Mouse (Mus musculus) heart, postnatal 0 days (tissue): ENCODE measurements around the gene Esam. TPM values are rescaled to one million over a fixed set of nuclear protein-coding genes. Genes with fewer than 3 reads are reported as not detected.

Experiments
- ATAC-seq: fragments of 200-750 bp; cut with Nextera tagmentation; 2 replicates; pipeline ENCODE4 v1.8.0; 2017; ENCODE audit warnings: low read depth, moderate number of reproducible peaks, moderate library complexity; ENCODE audit not compliant: insufficient read depth
- DNase-seq: peaks from one replicate; pipeline ENCODE4 v3.0.0-alpha.2; 2016; ENCODE audit warnings: low spot score
- H3K27ac ChIP-seq: fragments of 300-500 bp; sonication (generic); 2 replicates; pipeline ENCODE4 v1.5.1; 2014; ENCODE audit warnings: low read depth, mild to moderate bottlenecking
- H3K27me3 ChIP-seq: fragments of 300-500 bp; sonication (generic); 2 replicates; pipeline ENCODE4 v1.6.1; 2014; ENCODE audit warnings: low read length, mixed read lengths; ENCODE audit not compliant: control insufficient read depth, insufficient read depth
- H3K36me3 ChIP-seq: fragments of 300-500 bp; sonication (generic); replicated peaks from 2 replicates; pipeline ENCODE4 v1.6.1; 2014; ENCODE audit warnings: low read length, mixed read lengths; ENCODE audit not compliant: control insufficient read depth, insufficient read depth
- H3K4me1 ChIP-seq: fragments of 300-500 bp; sonication (generic); 2 replicates; pipeline ENCODE4 v1.6.1; 2014; ENCODE audit warnings: antibody characterized with exemption; ENCODE audit not compliant: control insufficient read depth, insufficient read depth
- H3K4me2 ChIP-seq: fragments of 300-500 bp; sonication (generic); 2 replicates; pipeline ENCODE4 v1.6.1; 2014; ENCODE audit warnings: low read depth, mild to moderate bottlenecking, low read length, moderate library complexity
- H3K4me3 ChIP-seq: fragments of 300-500 bp; sonication (generic); 2 replicates; pipeline ENCODE4 v1.5.1; 2014; ENCODE audit warnings: low read depth, low read length
- H3K9ac ChIP-seq: fragments of 300-500 bp; sonication (generic); replicated peaks from 2 replicates; pipeline ENCODE4 v1.6.1; 2014; ENCODE audit warnings: low read depth, low read length, mixed read lengths
- H3K9me3 ChIP-seq: fragments of 300-500 bp; sonication (generic); replicated peaks from 2 replicates; pipeline ENCODE4 v1.6.1; 2016; ENCODE audit warnings: low read length; ENCODE audit not compliant: control insufficient read depth
- CTCF ChIP-seq: IDR thresholded peaks from 2 replicates; pipeline ENCODE4 v1.5.1; 2016; ENCODE audit warnings: antibody characterized with exemption, control low read depth, low read depth
- EP300 ChIP-seq: IDR thresholded peaks from 2 replicates; pipeline ENCODE4 v1.6.1; 2016; ENCODE audit warnings: antibody characterized with exemption, low read depth
- WGBS: fragments of 180-500 bp; shearing (Covaris S2); extraction: QIAGEN DNeasy Blood & Tissue Kit; methylation state at CpG from one replicate; pipeline ENCODE4 v1.1.7; 2014; 5-methylcytosine and 5-hydroxymethylcytosine counted together
- polyA plus RNA-seq: library from polyadenylated mRNA; unstranded; fragments of >200 nt; fragmentation: Nextera tagmentation; extraction: Ambion mirVana; gene quantifications from 2 replicates; pipeline ENCODE4 v1.2.1, GENCODE M21; 2015
- total RNA-seq: library from RNA; depleted of rRNA; stranded (reverse); fragments of >200 nt; gene quantifications from 2 replicates; pipeline ENCODE4 v1.2.3, GENCODE M21; 2014; ENCODE audit warnings: low replicate concordance

The Esam gene
- total and polyA plus RNA-seq, 2 experiments from 2014 or later, result 83.4 to 117 TPM

GRCm38 (mm10) chr9:37567454-37567853 is 39.6 kb downstream of the Esam start:
- H3K9ac ChIP-seq, result no peak overlapping the region
- WGBS, result 44% methylated on average over 5 of the region's 5 CpGs
- no peaks in the 10 kb centered on the region for H3K36me3 ChIP-seq
- no peak overlapping the region for H3K4me3 ChIP-seq
- TF ChIP-seq CTCF, result no peak
- no peak for TF ChIP-seq EP300
- ATAC-seq (no peak), DNase-seq (no peak)
- no peaks in the 10 kb centered on the region for H3K27me3 ChIP-seq
- no peak overlapping the region for H3K27ac ChIP-seq
- H3K4me2 ChIP-seq, result peak overlapping the region; percentile 42
- peaks cover 27% of the 10 kb centered on the region for H3K4me1 ChIP-seq
- H3K9me3 ChIP-seq, result no peaks in the 10 kb centered on the region

GRCm38 (mm10) chr9:37567892-37568604 is 40.2 kb downstream of the Esam start:
- WGBS, result 17% methylated on average over 15 of the region's 15 CpGs
- H3K9ac ChIP-seq, result no peak overlapping the region

GRCm38 (mm10) chr9:37568605-37569214 is 40.8 kb downstream of the Esam start:
- DNase-seq (no peak), ATAC-seq (no peak; the same call in 1 of the 2 replicates)
- Histone ChIP-seq H3K4me1 (peaks cover 28% of the 10 kb centered on the region), H3K36me3 (no peaks in the 10 kb centered on the region), H3K4me3 (no peak overlapping the region), H3K4me2 (peak overlapping the region; percentile 42), H3K9ac (no peak overlapping the region), H3K27me3 (no peaks in the 10 kb centered on the region), H3K9me3 (no peaks in the 10 kb centered on the region), H3K27ac (peak overlapping the region; percentile 30; the same call in 1 of the 2 replicates)
- TF ChIP-seq CTCF (no peak), EP300 (no peak)
- WGBS, result 34% methylated on average over 4 of the region's 4 CpGs

More at GRCm38 (mm10) chr9:37567892-37568604, 40.2 kb downstream of the Esam start:
- DNase-seq (no peak), ATAC-seq (peak; percentile 24; the same call in 1 of the 2 replicates)
- TF ChIP-seq EP300 (no peak), CTCF (no peak)
- Histone ChIP-seq H3K27ac (no peak overlapping the region), H3K4me1 (peaks cover 28% of the 10 kb centered on the region), H3K27me3 (no peaks in the 10 kb centered on the region), H3K36me3 (no peaks in the 10 kb centered on the region), H3K4me3 (no peak overlapping the region), H3K4me2 (peak overlapping the region; percentile 42), H3K9me3 (no peaks in the 10 kb centered on the region)

- TF ChIP-seq CTCF, result no peak
- TF ChIP-seq EP300, result no peak
- Histone ChIP-seq H3K4me1 (peaks cover 28% of the 10 kb centered on the region), H3K9me3 (no peaks in the 10 kb centered on the region), H3K4me3 (no peak overlapping the region), H3K36me3 (no peaks in the 10 kb centered on the region), H3K27ac (no peak overlapping the region), H3K9ac (no peak overlapping the region), H3K4me2 (no peak overlapping the region), H3K27me3 (no peaks in the 10 kb centered on the region)
- ATAC-seq (no peak), DNase-seq (no peak)
- WGBS, result 63% methylated on average over 2 of the region's 2 CpGs
Observed at GRCm38 (mm10) chr9:37569231-37569835, 41.5 kb downstream of the Esam start.

GRCm38 (mm10) chr9:37572204-37572876 is 44.5 kb downstream of the Esam start:
- no peak for ATAC-seq
- no peak overlapping the region for H3K4me3 ChIP-seq
- TF ChIP-seq CTCF (no peak), EP300 (no peak)
- H3K4me2 ChIP-seq, result no peak overlapping the region
- H3K27ac ChIP-seq, result no peak overlapping the region
- no peak for DNase-seq
- H3K9me3 ChIP-seq, result no peaks in the 10 kb centered on the region
- H3K4me1 ChIP-seq, result peaks cover 28% of the 10 kb centered on the region
- no peaks in the 10 kb centered on the region for H3K36me3 ChIP-seq
- no peaks in the 10 kb centered on the region for H3K27me3 ChIP-seq
- no peak overlapping the region for H3K9ac ChIP-seq
- 23% methylated on average over 3 of the region's 3 CpGs for WGBS
